Mouse (Mus musculus) megakaryocyte progenitor cell, adult 5-6 weeks (primary cell): ENCODE results near the gene Olfr623. TPM values are rescaled to one million over a fixed set of nuclear protein-coding genes. Genes with fewer than 3 reads are reported as not detected.

Source experiments
- ATAC-seq: replicated peaks from 2 replicates; pipeline ENCODE4 v1.8.0; 2016; ENCODE audit warnings: mild to moderate bottlenecking, moderate TSS enrichment, inconsistent platforms; ENCODE audit not compliant: poor library complexity
- total RNA-seq, 2 experiments: library from RNA; stranded (forward) in 1 of 2; stranded (reverse) in 1 of 2; fragments of 157-497, 149-512 nt in 1 of 2; fragments of 200-1000 nt in 1 of 2; gene quantifications; 2 replicates each; pipeline versions ENCODE4 v1.2.3 to v1.2.4; 2015 to 2017

Gene Olfr623
- total RNA-seq (2015) (not detected in 2 replicates), total RNA-seq (2017) (not detected in 2 replicates)

- ATAC-seq: no peak
Measured at GRCm38 (mm10) chr7:103663598-103663997, at the start of gene Olfr623. Olfr623 (minus strand) TSS chr7:103663698.

GRCm38 (mm10) chr7:103712024-103712423, 48.5 kb upstream of the Olfr623 start:
- ATAC-seq: peak; percentile 92

GRCm38 (mm10) chr7:103699469-103699868, 36.0 kb upstream of the Olfr623 start:
- no peak for ATAC-seq

- ATAC-seq: no peak
Measured at GRCm38 (mm10) chr7:103682420-103682819, 18.9 kb upstream of the Olfr623 start, which contains the start of gene Olfr625-ps1. Olfr625-ps1 (plus strand) TSS chr7:103682720.

GRCm38 (mm10) chr7:103671091-103671490, 7.6 kb upstream of the Olfr623 start, which contains the start of gene Olfr624:
Olfr624 (minus strand) TSS chr7:103671191.
- no peak for ATAC-seq

- no peak for ATAC-seq
Measured at GRCm38 (mm10) chr7:103644070-103644469, 19.4 kb downstream of the Olfr623 start.

GRCm38 (mm10) chr7:103642602-103643001, 20.9 kb downstream of the Olfr623 start, which contains the start of gene Olfr622:
Olfr622 (minus strand) TSS chr7:103642702.
- ATAC-seq: no peak

- ATAC-seq: no peak
Measured at GRCm38 (mm10) chr7:103636795-103637194, 26.7 kb downstream of the Olfr623 start.

- no peak for ATAC-seq
Measured at GRCm38 (mm10) chr7:103612434-103612833, 51.1 kb downstream of the Olfr623 start, which contains the start of gene Olfr620. Olfr620 (minus strand) TSS chr7:103612534.

Other genes starting within 250 kb of the Olfr623 start
Only the 30 nearest of the 34 such genes appear.
- gene Olfr605, start 218.3 kb downstream of the Olfr623 start, total RNA-seq (2015): not detected in 2 replicates
- not detected in 2 replicates for gene Olfr605, start 218.3 kb downstream of the Olfr623 start, total RNA-seq (2017)
- gene Olfr606, start 214.7 kb downstream of the Olfr623 start, total RNA-seq (2015): not detected in 2 replicates
- gene Olfr606, start 214.7 kb downstream of the Olfr623 start, total RNA-seq (2017): not detected in 2 replicates
- gene Olfr607, start 199.5 kb downstream of the Olfr623 start, total RNA-seq (2015): not detected in 2 replicates
- gene Olfr607, start 199.5 kb downstream of the Olfr623 start, total RNA-seq (2017): not detected in 2 replicates
- not detected in 2 replicates for gene Olfr608, start 193.8 kb downstream of the Olfr623 start, total RNA-seq (2015)
- not detected in 2 replicates for gene Olfr608, start 193.8 kb downstream of the Olfr623 start, total RNA-seq (2017)
- not detected in 2 replicates for gene Olfr609, start 165.6 kb downstream of the Olfr623 start, total RNA-seq (2015)
- gene Olfr609, start 165.6 kb downstream of the Olfr623 start, total RNA-seq (2017): not detected in 2 replicates
- gene Olfr610, start 151.6 kb downstream of the Olfr623 start, total RNA-seq (2015): not detected in 2 replicates
- not detected in 2 replicates for gene Olfr610, start 151.6 kb downstream of the Olfr623 start, total RNA-seq (2017)
- not detected in 2 replicates for gene Olfr611, start 142.9 kb downstream of the Olfr623 start, total RNA-seq (2015)
- not detected in 2 replicates for gene Olfr611, start 142.9 kb downstream of the Olfr623 start, total RNA-seq (2017)
- gene Olfr612, start 121.0 kb downstream of the Olfr623 start, total RNA-seq (2015): not detected in 2 replicates
- gene Olfr612, start 121.0 kb downstream of the Olfr623 start, total RNA-seq (2017): not detected in 2 replicates
- not detected in 2 replicates for gene Olfr613, start 115.6 kb downstream of the Olfr623 start, total RNA-seq (2015)
- not detected in 2 replicates for gene Olfr613, start 115.6 kb downstream of the Olfr623 start, total RNA-seq (2017)
- not detected in 2 replicates for gene Olfr615, start 107.6 kb downstream of the Olfr623 start, total RNA-seq (2015)
- gene Olfr615, start 107.6 kb downstream of the Olfr623 start, total RNA-seq (2017): not detected in 2 replicates
- not detected in 2 replicates for gene Olfr616, start 94.6 kb downstream of the Olfr623 start, total RNA-seq (2015)
- not detected in 2 replicates for gene Olfr616, start 94.6 kb downstream of the Olfr623 start, total RNA-seq (2017)
- not detected in 2 replicates for gene Olfr617, start 90.6 kb downstream of the Olfr623 start, total RNA-seq (2015)
- gene Olfr617, start 90.6 kb downstream of the Olfr623 start, total RNA-seq (2017): not detected in 2 replicates
- not detected in 2 replicates for gene Olfr618, start 73.6 kb downstream of the Olfr623 start, total RNA-seq (2015)
- not detected in 2 replicates for gene Olfr618, start 73.6 kb downstream of the Olfr623 start, total RNA-seq (2017)
- not detected in 2 replicates for gene Olfr619, start 63.1 kb downstream of the Olfr623 start, total RNA-seq (2015)
- not detected in 2 replicates for gene Olfr619, start 63.1 kb downstream of the Olfr623 start, total RNA-seq (2017)
- not detected in 2 replicates for gene Olfr620, start 51.2 kb downstream of the Olfr623 start, total RNA-seq (2015)
- not detected in 2 replicates for gene Olfr620, start 51.2 kb downstream of the Olfr623 start, total RNA-seq (2017)
- not detected in 2 replicates for gene Olfr622, start 21.0 kb downstream of the Olfr623 start, total RNA-seq (2015)
- gene Olfr622, start 21.0 kb downstream of the Olfr623 start, total RNA-seq (2017): not detected in 2 replicates
- 0.02 TPM in 1 of 2 replicates, not detected in the other for gene Olfr624, start 7.5 kb upstream of the Olfr623 start, total RNA-seq (2015)
- gene Olfr624, start 7.5 kb upstream of the Olfr623 start, total RNA-seq (2017): 0.12 TPM in 1 of 2 replicates, not detected in the other
- not detected in 2 replicates for gene Olfr625-ps1, start 19.0 kb upstream of the Olfr623 start, total RNA-seq (2015)
- not detected in 2 replicates for gene Olfr625-ps1, start 19.0 kb upstream of the Olfr623 start, total RNA-seq (2017)
- gene Olfr243, start 51.0 kb upstream of the Olfr623 start, total RNA-seq (2015): not detected in 2 replicates
- not detected in 2 replicates for gene Olfr243, start 51.0 kb upstream of the Olfr623 start, total RNA-seq (2017)
- not detected in 2 replicates for gene Olfr628, start 66.7 kb upstream of the Olfr623 start, total RNA-seq (2015)
- not detected in 2 replicates for gene Olfr628, start 66.7 kb upstream of the Olfr623 start, total RNA-seq (2017)
- gene Olfr629, start 81.2 kb upstream of the Olfr623 start, total RNA-seq (2015): not detected in 2 replicates
- gene Olfr629, start 81.2 kb upstream of the Olfr623 start, total RNA-seq (2017): not detected in 2 replicates
- not detected in 2 replicates for gene Olfr630, start 93.6 kb upstream of the Olfr623 start, total RNA-seq (2015)
- gene Olfr630, start 93.6 kb upstream of the Olfr623 start, total RNA-seq (2017): not detected in 2 replicates
- gene Olfr69, start 107.9 kb upstream of the Olfr623 start, total RNA-seq (2015): not detected in 2 replicates
- not detected in 2 replicates for gene Olfr69, start 107.9 kb upstream of the Olfr623 start, total RNA-seq (2017)
- gene Olfr68, start 116.0 kb upstream of the Olfr623 start, total RNA-seq (2015): not detected in 2 replicates
- gene Olfr68, start 116.0 kb upstream of the Olfr623 start, total RNA-seq (2017): not detected in 2 replicates
- gene Olfr67, start 128.1 kb upstream of the Olfr623 start, total RNA-seq (2015): not detected in 2 replicates
- not detected in 2 replicates for gene Olfr67, start 128.1 kb upstream of the Olfr623 start, total RNA-seq (2017)
- gene Hbb-bt, start 150.3 kb upstream of the Olfr623 start, total RNA-seq (2015): 16.9 and 36.5 TPM in 2 replicates
- gene Hbb-bt, start 150.3 kb upstream of the Olfr623 start, total RNA-seq (2017): 0.71 and 3.5 TPM in 2 replicates
- 25.1 and 66.9 TPM in 2 replicates for gene Hbb-bs, start 164.4 kb upstream of the Olfr623 start, total RNA-seq (2015)
- 7.5 and 24.0 TPM in 2 replicates for gene Hbb-bs, start 164.4 kb upstream of the Olfr623 start, total RNA-seq (2017)
- gene Hbb-bh2, start 176.8 kb upstream of the Olfr623 start, total RNA-seq (2015): not detected in 2 replicates
- not detected in 2 replicates for gene Hbb-bh2, start 176.8 kb upstream of the Olfr623 start, total RNA-seq (2017)
- gene Hbb-bh1, start 179.5 kb upstream of the Olfr623 start, total RNA-seq (2015): not detected in 2 replicates
- gene Hbb-bh1, start 179.5 kb upstream of the Olfr623 start, total RNA-seq (2017): not detected in 2 replicates
- gene Hbb-y, start 189.5 kb upstream of the Olfr623 start, total RNA-seq (2015): not detected in 2 replicates
- gene Hbb-y, start 189.5 kb upstream of the Olfr623 start, total RNA-seq (2017): not detected in 2 replicates